In genomic region chr5:23978516-23978915, GRCm38 (mm10) we compare ENCODE assay signal across 15 mouse cellular contexts.
"Had no signal": no experiment of that assay in that cellular context is flagged by ENCODE, and none has a peak within 500 bp of the region (broad histone marks: within the 10 kb centered on the region; RNA-seq: fewer than 3 reads in every experiment).

No protein-coding gene starts in this region.

- H3K36me3 ChIP-seq: midbrain, embryonic 15.5 days had no signal

- H3K4me1 ChIP-seq: limb, embryonic 13.5 days; midbrain, embryonic 15.5 days; neural tube, embryonic 12.5 days; stomach, embryonic 15.5 days had no signal

- DNase-seq: left cerebral cortex, postnatal 4 days; lung, embryonic 14.5 days; lung, postnatal 10 days; lung, postnatal 4 days; right cerebral cortex, postnatal 14 days; thymus, adult 2 months; thymus, postnatal 25 days had no signal

- H3K27me3 ChIP-seq: limb, embryonic 13.5 days; megakaryocyte, embryonic 14.5 days; midbrain, embryonic 15.5 days; neural tube, embryonic 12.5 days; stomach, embryonic 15.5 days had no signal

- ATAC-seq: midbrain, embryonic 15.5 days had no signal

- H3K4me3 ChIP-seq: layer of hippocampus, adult 2 months; limb, embryonic 13.5 days; megakaryocyte, embryonic 14.5 days; midbrain, embryonic 15.5 days; neural tube, embryonic 12.5 days; stomach, embryonic 15.5 days had no signal

- H3K9ac ChIP-seq: limb, embryonic 13.5 days; lung, embryonic 14.5 days; midbrain, embryonic 15.5 days; neural tube, embryonic 12.5 days; stomach, embryonic 15.5 days had no signal

- H3K27ac ChIP-seq: layer of hippocampus, adult 2 months; limb, embryonic 13.5 days; midbrain, embryonic 15.5 days; neural tube, embryonic 12.5 days; stomach, embryonic 15.5 days had no signal

- H3K4me2 ChIP-seq: limb, embryonic 13.5 days; liver, embryonic 11.5 days; lung, embryonic 14.5 days; midbrain, embryonic 11.5 days; midbrain, embryonic 15.5 days; neural tube, embryonic 12.5 days; stomach, embryonic 15.5 days had no signal

- H3K9me3 ChIP-seq: limb, embryonic 13.5 days; megakaryocyte, embryonic 14.5 days; midbrain, embryonic 15.5 days; neural tube, embryonic 12.5 days; stomach, embryonic 15.5 days had no signal
